Mouse (Mus musculus): ENCODE results near the gene Myadm.

The Myadm gene

DNA sequence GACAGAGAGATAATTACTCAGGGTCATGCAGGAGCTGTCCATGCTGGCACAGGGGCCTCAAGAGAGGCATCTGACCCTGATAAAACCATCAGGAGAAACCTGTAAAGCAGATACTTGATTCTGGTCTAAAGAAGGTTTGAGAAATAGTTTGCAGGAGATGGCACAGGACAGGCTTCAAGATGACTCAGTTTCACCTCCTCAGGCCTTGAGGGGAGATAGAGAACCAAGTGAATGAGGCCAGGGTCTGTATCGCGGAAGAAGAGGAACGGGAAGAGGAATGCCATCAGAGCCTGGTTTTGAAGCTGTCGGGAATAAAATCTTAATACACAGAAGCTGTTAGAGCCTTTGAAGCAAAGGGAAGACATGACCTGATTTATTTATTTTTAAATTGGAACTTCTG lies 28.8 kb downstream of the Myadm start:
- DNase-seq (ENCODE audit: low spot score) = no peak

DNA sequence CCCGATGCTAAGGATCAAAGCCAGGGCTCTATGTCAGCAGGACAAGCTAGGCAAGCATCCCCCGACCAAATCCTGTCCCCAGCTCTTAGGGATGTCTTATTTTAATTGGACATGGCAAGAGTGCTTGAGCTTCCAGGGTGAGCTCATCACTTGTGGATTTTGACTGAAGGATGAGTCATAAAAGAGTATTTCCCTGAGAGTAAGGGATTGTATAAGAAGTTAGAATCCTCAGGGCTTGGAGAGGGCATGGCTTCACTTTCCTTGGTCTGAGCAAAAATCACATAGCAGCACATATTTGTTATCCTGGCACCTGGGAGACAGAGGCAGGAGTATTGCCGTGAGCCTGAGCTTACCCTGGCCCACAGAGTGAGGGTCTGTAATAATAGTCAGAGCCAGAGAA lies 32.0 kb downstream of the Myadm start:
- no peak for DNase-seq (ENCODE audit: low spot score)

DNA sequence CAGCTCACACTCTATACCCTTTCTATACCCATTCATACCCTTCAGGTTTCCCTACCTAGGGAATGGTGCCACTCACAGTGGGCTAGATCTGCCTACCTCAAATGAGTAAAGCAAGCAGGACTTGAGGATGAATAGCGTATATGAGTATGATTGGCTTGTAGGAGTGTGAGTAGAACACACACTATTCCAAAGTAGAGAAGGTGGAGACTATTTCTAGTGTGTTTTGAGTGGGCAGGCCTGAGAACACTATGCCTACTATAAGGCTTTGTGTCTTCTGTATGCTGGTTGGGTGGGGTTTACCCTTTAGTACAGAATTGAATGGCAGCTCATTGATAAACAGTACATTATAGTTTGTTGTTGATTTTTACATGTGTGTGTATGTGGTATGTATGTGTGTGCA lies 34.9 kb downstream of the Myadm start:
- DNase-seq (ENCODE audit: low spot score) = no peak

DNA sequence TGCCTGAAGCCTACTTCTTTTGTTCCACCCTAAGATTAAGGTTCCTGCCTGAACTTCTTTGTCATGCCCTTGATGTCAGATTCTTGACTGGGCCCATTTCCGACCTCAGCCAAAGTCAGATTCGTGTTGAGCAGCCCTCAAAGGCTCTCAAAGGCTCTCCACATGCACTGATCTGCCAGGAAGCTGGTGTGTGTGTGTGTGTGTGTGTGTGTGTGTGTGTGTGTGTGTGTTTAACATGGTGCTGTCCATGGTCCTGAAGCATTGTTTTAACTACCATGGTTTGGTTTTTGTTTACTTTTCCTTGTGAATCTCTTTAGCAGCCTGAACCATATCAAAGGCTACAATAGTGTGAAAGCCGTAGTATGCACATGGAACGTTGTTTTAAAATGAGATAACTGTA lies 39.1 kb downstream of the Myadm start:
- DNase-seq (ENCODE audit: low spot score) = no peak

DNA sequence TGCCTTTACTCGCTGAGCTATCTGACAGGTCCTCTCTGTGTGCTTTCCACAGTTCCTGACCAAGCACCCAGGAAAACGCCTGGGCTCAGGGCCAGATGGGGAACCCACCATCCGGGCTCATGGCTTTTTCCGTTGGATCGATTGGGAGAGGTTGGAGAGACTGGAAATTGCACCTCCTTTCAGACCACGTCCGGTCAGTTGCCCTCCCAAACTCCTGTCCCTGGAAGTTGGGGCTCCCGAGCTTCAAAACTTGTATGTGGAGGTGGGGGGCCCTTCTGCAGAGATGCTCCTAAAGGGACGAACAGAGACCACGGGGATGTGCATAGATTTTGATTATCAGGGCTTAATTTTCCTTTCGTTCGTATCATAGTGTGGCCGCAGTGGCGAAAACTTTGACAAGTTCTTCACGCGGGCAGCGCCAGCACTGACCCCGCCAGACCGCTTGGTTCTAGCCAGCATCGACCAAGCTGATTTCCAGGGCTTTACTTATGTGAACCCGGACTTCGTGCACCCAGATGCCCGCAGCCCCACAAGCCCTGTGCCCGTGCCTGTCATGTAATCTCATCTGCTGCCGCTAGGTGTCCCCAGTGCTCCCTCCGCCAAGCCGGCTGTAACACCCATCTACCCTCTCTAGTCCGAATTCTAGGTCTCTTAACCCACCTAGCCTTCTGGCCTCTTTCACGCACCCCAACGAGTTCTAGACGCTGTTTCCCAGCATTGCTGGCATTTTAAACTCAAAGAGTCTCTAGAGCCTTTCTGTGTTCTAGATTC lies 41.1 kb downstream of the Myadm start:
- DNase-seq (ENCODE audit: low spot score) = peak; percentile 80

DNA sequence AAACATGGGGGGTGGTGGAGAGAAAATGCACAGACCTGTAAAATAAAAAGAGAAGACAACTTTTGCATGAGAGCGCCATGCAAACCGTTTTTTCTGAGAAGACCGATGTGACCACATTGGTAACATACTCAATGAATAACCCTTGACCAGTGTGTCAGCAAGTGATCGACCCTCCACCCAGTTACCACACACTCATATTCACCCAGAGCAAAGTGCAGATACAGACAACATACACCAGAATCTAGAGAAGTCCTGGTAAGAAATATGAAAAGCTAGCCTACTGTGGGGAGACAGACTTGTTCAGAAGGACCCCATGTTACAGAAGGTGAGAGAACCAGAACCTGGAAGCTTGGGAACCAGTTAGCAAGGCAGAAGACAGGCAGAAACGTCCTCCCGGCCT lies 42.3 kb downstream of the Myadm start:
- no peak for DNase-seq (ENCODE audit: low spot score)

DNA sequence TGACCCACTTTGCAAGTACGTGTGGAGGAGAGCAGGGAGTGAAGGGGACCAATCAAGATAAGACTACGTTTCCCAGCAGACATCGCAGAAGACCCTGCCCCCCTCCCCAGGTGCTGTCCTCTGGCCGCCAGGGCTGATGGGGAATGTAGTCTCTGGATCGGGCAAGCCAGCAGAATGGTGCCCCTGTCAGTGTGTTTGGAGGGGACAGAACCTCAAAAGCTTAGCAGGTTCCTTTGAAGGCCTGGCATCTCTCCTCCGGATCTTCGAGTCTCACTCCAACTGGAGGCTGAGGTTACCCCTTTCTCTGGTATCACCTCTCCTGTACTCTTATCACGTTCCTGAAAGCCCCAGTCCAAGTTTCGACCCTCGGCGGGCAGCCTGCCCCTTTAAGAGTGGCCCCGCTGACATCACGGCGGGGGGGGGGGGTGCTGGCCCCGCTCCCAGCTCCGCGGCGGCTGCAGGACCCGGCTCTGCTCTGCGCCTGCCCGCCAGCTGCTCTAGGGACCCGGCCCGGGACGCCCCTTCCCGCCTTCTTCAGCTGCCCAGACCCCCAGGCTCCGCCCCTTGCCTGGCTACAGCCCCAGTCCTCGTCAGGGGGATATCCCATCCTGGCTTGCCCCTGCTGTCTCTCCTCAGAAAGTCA lies 42.8 kb downstream of the Myadm start:
- DNase-seq (ENCODE audit: low spot score) = peak; percentile 88

DNA sequence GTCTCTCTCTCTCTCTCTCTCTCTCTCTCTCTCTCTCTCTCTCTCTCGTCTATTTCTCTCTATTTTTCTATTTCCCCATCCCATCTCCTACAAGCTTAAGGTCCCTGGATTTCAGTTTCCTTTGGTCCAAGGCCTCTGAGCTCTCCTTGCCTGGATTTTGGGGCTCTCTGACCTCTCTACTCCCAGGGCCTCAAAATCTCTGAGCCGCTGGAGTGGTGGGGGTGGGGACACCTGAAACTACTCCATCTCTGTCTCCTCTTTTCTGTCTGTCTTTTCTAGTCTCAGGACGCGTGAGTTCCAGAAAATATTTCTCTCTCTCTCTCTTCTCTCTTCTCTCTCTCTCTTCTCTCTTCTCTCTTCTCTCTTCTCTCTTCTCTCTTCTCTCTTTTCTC lies 43.3 kb downstream of the Myadm start:
- DNase-seq (ENCODE audit: low spot score) = no peak

DNA sequence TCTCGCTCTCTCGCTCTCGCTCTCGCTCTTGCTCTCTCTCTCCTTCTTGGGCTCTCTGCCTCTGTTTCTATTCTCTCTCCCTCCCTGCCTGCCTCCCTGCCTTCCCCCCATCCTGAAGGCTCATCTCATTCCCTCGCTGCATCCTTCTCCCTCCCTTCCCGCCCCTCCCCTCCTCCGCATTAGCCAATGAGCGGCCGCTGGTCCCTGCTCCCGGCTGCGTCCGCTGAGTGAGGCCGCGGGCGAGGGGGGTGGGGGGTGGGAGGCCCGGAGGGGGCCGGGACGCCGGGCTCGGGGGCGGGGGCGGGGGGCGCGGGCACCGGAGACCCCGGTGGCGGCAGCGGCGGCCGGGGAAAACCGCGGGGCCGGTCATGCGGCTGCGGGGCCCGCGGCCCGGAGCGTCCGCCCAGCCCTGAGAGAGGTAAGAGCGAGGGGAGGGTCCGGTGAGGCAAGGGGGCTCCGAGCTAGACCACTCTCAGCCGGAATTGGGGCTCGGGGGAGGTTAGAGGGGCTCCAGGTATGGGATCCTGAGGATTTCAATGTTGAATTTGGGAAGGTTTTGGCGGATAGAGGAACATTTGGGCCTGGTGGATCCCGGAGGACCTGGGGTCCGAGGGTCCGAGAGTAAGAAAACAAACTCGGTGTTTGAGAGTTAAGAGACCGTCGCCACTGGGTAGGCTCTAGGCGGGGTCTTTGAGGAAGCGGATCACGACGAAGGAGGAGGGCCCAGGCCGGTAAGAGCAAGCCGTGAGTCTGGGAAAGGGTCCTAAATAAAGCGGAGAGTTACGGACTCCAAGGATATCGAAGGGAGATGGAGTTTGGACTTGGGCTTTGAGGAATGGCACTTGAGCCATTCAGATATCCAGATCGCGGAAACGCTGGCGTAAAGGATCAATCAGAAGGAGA lies 44.0 kb downstream of the Myadm start, which contains the start of gene Cacng7:
Cacng7 (plus strand) TSS at position 337 of the 903 bp plus-strand sequence.
- DNase-seq (ENCODE audit: low spot score) = peak; percentile 50

DNA sequence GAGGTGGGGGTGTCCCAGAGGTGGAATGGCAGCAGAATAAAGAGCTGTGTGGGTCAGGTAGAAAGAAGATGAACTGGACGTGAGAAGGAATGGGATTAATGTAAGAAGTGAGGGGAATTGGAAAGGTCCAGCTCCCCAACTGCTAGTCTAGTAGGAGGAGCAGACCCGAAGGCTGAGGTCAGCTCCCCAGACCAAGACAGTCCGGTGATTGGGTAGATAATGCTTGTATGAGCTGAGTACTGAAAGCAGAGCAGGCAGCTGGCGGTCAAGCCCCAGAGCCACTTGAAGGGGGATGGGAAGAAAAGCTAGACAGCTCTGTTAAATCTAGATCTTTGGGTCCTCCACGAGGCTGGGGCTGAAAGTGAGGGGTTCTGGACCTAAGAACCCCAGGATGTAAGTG lies 44.7 kb downstream of the Myadm start:
- DNase-seq (ENCODE audit: low spot score) = no peak

DNA sequence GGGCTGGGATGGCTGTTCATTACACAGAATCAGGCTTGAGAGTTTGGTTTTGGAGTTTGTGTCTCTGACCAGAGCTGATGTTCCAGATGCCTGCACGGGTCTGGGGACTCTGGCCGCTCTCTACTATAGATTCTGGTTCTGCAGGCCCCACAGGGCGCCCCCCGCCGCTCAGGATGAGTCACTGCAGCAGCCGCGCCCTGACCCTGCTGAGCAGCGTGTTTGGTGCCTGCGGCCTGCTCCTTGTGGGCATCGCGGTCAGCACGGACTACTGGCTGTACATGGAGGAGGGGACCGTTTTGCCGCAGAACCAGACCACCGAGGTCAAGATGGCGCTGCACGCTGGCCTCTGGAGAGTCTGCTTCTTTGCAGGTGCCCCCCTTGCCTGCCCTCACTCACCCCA lies 47.5 kb downstream of the Myadm start:
- DNase-seq (ENCODE audit: low spot score) = no peak

DNA sequence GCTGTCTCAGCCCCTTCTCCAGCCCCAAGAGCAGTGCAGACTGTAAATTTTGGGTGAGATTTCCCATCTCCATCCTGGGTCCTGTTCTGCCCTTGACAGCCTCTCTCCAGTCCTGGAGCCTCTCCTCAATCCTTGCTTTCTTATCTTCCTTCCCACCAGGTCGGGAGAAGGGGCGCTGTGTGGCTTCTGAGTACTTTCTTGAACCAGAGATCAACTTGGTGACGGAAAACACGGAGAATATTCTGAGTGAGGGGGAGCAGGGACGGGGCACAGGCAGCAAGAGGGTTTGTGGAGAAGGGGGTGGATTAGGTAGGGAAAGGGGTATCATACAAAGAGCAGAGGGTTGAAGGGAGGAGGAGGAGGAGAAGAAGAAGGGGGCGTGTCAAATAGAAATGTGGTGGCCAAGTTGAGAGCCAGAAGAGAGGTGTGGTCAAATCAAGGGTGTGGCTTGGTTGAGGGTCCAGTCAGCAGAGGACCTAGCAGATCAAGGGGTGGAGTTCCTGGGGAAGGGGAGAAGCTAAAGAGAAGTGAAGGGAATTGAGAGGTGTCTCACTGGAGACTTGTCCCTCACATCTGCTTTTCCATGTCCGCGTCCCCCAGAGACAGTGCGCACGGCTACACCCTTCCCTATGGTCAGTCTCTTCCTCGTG lies 49.5 kb downstream of the Myadm start:
- no peak for DNase-seq (ENCODE audit: low spot score)

DNA sequence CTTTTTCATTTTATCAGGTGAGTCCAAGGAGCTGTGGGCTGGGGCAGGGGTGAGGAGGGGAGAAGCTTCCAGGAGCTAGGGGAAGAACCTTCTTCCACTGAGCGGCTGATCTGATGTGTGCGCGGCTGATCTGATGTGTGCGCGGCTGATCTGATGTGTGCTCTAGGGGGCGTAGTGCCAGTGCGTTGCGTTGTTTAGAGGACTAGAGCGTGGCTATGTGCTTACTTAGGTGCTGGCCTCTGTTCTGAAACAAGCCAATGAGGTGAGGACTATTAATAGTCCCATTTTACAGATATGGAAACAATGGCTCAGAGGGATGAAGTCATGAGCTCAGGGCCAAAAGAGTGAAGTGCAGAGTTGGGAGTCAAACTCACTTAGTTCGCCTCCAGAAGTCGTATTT lies 50.1 kb downstream of the Myadm start:
- no peak for DNase-seq (ENCODE audit: low spot score)

DNA sequence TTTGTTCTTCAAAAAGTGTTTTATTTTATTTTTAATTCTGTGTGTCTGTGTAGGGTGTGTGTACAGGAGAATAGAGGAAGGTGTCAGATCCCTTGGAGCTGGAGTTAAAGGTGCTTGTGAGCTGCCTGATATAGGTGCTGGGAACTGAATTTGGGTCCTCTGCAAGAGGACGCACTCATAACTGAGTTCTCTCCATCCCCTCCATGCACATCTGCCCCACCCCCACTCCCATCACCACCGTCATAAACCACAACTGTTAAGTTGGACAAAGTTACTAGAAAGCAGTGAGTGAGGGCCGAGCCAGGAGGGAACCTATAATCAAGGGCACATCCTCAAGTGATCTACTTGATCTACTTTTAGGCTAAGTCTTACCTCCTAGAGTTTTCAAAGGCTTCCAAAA lies 55.0 kb downstream of the Myadm start:
- no peak for DNase-seq (ENCODE audit: low spot score)

DNA sequence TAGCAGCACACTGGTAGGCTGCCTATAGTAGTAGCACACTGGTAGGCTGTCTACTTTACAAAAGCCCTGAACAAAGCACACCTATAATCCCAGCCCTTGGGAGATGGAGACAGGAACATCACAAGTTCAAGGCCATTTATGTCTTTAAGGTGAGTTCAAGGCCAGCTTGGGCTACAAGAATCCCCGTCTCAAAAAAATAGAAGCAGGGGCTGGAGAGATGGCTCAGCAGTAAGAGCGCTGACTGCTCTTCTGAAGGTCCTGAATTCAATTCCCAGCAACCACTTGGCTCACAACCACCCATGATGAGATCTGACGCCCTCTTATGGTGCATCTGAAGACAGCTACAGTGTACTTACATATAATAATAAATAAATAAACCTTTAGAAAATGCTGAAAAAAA lies 56.4 kb downstream of the Myadm start:
- no peak for DNase-seq (ENCODE audit: low spot score)

DNA sequence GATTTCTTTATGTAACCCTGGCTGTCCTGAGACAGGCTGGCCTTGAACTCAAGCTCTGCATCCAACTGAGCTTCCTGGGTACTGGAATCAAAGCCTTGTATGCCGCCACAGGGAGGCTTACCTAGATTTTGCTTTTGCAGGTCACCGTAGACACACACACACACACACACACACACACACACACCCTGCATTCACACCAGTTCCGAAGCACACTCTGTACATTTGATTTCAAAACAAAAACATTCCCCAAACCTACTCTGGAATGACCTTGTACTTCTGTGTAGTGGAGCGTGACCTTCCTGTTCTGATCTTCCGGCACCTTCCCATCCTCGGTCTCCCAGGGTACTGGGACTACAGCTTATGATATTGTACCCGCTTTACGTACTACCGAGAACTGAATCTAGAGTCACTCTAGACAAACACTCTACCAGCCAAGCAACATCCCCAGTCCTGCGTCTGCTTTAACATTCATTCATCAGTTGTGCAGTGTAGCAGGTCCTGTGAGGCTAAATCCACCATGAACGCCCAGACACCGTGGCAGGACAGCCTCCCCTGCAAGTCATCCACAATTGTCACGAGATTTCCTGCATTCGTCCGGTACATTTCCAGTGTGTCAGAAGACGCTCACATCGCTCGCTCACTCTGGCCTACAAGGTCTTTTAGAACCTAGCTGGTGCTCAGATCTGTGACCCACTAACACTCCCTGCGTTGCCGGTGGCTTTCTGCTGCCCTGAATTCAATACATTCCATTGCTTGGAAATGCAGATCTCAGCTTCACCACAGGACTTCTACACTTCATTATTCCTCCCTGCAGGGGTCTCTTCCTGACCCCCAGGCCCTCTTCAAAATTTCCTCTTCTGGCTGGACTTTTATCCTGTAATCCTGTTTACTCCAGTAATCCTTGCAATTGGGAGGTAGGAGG lies 58.7 kb downstream of the Myadm start:
- DNase-seq (ENCODE audit: low spot score) = no peak

DNA sequence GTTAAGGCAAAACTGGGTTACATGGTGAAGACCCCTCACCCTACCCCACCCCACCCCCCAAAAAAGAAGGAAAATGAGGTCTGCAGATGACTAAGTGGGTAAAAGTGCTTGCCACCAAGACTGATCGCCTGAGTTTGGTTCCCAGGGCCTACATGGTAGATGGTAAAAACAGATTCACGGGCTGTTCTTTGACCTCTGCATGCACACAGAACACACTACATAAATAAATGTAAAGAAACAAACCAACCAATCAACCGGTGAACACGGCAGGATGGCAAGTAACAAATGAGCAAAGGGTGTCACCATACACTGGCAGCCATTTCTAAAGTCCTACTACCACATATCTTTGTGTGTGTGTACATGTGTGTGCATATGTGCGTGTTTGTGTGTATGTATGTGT lies 59.4 kb downstream of the Myadm start:
- no peak for DNase-seq (ENCODE audit: low spot score)

DNA sequence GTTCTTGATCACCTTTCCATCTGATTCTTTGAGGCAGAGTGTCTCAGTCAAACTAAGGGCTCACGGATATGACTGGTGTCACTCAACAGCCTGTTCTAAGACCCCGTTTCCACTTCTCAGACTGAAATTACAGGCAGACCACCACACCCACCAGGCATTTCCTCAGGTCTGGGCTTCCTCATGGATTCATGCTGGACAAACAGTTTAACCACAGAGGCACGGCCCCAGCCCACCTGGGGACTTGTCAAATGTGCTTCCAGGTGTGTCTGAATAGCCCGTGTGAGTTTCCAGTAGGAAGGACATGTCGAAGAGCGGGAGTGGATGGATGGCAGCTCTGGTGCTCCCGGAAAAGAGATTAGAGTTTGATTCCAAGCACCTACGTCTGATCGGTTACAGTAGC lies 60.9 kb downstream of the Myadm start:
- DNase-seq (ENCODE audit: low spot score) = no peak

Measured in layer of hippocampus, adult 11-12 months (tissue).